ENCODE assay signal across 11 mouse cellular contexts in genomic region chr2:75183293-75183692, GRCm38 (mm10).
"Had no signal": no experiment of that assay in that cellular context is flagged by ENCODE, and none has a peak within 500 bp of the region (broad histone marks: within the 10 kb centered on the region; RNA-seq: fewer than 3 reads in every experiment).

No protein-coding gene starts in this region.

- H3K9me3 ChIP-seq: limb, embryonic 13.5 days; midbrain, embryonic 13.5 days; neural tube, embryonic 13.5 days had no signal

- H3K27me3 ChIP-seq: midbrain, embryonic 13.5 days; neural tube, embryonic 13.5 days had no signal

- DNase-seq: kidney, adult 11 months; kidney, postnatal 10 days; lung, adult 18-20 months; right cerebral cortex, adult 18-20 months; right cerebral cortex, postnatal 25 days; thymus, postnatal 4 days had no signal

- ATAC-seq: midbrain, embryonic 13.5 days had no signal

- H3K4me3 ChIP-seq: left cerebral cortex, adult 2 months; limb, embryonic 13.5 days; midbrain, embryonic 13.5 days; neural tube, embryonic 13.5 days had no signal

- H3K27ac ChIP-seq: left cerebral cortex, adult 2 months; limb, embryonic 13.5 days; liver, embryonic 14.5 days; midbrain, embryonic 13.5 days; neural tube, embryonic 13.5 days had no signal

- H3K4me2 ChIP-seq: limb, embryonic 13.5 days; midbrain, embryonic 13.5 days; neural tube, embryonic 13.5 days had no signal

- H3K9ac ChIP-seq: limb, embryonic 13.5 days; liver, embryonic 14.5 days; midbrain, embryonic 13.5 days; neural tube, embryonic 13.5 days had no signal

- H3K36me3 ChIP-seq: limb, embryonic 13.5 days; midbrain, embryonic 13.5 days; neural tube, embryonic 13.5 days had no signal
